Mouse (Mus musculus) right cerebral cortex, adult 2 months (tissue): ENCODE data around the gene Gm8300.
"Not testable (repeated sequence)": the region's sequence is repeated elsewhere in the genome, so short reads cannot be mapped to it uniquely, and the experiment has no call there.

Experiments used
- DNase-seq, 2 experiments: peaks; one replicate each; pipeline ENCODE4 v3.0.0; 2021 to 2022; ENCODE audit warnings: low spot score in 2 of 2

Gm8300 gene

DNA sequence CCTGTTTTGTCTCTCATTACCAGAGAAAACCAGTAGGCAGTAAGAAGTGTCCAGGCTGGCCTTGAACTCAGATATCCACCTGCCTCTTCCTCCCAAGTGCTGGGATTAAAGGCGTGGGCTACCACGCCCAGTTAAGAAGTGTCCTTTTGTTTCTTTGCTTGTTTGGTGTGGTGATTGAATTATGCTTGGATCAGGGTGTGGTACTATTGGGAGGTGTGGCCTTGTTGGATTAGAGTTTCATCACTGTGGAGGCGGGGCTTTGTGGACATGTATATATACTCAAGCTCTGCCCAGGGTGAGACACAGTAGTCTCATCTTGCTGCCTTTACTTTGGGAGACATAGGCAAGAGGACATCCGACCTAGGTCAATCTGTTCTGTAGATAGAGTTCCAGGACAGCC, at the start of gene Gm8300:
Gene Gm8300 (plus strand): TSS at position 301 of the 400 bp plus-strand sequence.
- not testable (repeated sequence) for DNase-seq

DNA sequence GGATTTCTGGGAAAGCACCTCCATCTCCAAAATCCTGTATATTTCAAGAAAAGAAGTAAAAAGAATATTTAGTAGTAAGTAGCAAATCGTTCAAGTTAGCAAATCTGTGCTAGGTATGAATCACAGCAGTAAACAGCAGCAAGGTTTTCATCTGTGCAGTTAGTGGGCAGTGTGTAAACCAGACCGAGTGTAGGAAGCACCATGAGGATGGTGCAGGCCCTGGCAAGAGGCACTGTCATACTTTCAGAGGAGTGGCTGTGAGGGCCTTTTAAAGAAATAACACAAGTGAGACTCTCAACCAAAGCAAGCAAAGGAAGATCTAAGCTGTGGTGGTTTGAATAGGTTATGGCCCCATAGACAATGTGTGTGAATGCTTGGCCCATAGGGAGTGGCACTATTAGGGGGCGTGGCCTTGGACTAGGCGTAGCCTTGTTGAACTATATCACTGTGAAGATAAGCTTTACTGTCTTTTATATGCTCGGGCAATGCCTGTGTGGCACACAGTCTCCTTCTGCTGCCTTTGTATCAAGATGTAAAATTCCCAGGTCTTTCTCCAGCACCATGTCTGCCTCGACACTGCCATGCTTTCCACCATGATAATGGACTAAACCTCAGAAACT, 49.3 kb upstream of the Gm8300 start:
- no peak for DNase-seq

DNA sequence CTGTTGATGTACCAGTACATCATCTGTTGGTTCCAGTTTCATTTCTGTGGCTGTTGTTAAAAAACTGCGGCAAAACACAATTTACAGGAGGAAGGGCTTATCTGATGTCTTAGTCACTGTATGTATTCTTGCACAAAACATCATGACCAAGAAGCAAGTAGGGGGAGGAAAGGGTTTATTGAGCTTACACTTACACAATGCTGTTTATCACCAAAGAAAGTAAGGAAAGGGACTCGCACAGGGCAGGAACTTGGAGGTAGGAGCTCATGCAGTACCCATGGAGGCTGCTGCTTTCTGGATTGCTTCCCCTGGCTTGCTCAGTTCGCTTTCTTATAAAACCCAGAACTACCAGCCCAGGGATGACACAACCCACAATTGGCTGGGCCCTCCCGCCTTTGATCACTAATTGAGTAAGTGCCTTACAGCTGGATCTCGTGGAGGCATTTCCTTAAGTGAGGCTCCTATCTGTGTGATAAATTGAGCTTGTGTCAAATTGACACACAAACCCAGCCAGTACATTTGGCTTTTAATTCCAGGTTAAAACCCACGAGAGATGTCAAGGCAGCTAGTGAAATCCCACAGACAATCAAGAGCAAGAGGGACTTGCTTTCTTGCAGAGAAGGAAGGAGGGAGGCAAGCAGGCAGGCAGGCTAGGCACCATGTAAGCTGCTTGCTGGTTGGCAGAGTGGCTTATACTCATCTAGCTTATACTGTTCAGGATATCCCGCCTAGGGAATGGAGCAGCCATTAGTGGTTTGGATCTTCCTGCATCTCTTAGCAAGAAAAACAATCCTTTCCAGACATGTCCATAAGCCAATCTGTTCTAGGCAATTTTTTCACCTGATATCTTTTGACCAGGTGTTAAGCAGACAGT, 43.6 kb upstream of the Gm8300 start:
- DNase-seq: no peak

DNA sequence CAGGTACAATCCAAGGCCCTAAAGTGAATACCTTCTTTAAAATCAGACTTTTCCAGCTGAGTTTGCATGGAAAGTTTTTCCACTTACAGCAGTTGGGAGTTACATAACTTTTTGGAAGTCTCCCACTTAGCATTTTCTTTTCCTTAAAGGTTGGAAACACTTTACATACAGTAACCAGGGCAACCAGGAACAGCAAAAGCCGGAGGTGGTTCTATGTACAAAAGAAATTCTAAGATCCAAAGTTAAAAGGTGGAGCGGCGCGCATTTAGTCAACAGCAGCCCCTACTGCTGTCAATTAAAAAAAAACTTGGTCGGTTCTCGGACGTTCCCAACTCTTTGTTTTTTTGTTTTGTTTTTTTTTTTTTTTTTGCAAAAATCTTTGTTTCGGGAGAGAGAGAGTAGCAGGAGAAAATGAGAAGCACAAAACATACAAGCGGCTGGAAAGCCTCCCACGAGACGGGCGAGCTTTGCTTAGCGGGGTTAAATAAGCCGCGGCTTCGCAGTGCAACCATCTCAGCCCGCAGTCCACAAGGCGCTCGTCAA, 42.6 kb upstream of the Gm8300 start:
- DNase-seq: peak; percentile 23 to 35

DNA sequence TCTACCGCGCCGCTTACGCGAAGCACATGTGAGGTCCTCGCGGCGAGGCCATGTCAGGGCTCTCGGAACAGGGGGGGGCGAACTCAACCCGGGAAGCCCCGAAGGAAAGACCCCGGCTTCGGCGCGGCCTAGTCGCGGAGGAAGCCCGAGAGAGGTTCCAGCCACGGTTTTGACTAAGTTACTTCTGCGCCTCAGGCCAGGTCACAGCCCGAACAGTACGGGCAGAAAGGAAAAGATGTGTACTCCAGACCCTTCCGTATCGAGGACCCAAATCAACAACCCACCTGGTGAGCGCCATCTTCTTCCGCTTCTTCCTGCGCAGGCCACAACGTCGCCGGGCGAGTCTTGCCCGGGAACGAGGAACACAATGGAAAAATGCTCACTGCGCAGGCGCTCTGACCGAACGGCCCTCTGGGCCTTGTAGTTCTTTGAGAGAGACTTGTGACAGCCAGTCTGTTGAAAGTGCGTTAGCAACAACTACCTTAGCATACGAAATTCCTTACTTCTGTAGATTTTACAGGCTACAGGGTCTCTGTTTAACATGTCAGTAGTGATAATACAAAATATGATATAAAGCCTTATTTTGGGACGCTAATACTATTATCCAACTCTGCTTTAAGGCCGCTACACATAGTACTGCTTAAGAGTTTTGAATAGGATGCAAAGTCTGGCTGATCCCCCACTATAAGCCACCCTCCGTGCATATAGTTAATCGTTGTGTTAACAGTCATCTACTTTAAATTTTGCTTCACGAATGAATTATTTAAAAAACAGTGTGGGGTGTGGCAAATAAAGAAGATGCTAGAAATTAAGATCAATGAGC, 41.9 kb upstream of the Gm8300 start, which contains the start of gene Snw1:
Gene Snw1 (minus strand): TSS at position 311 of the 823 bp plus-strand sequence.
- DNase-seq: peak; percentile 96 to 97

DNA sequence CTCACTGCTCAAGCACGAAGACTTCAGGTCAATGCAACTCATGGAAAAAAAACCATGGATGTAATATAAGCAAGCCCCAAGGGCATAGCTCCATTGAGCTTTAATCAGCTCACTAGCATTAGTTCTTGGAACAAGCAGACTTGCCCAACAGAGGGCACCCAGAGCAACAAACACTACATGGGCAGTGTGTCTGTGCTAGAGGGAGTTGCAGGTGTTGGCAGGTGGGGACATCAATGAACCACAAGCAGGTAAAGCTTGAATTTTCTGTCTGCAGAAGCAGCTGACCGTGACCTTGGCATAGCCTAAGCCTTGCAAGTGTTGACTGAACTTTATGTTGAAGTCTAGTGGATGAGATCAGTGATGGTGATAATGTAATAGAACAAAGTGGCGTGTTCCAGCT, 39.4 kb upstream of the Gm8300 start:
- no peak for DNase-seq

DNA sequence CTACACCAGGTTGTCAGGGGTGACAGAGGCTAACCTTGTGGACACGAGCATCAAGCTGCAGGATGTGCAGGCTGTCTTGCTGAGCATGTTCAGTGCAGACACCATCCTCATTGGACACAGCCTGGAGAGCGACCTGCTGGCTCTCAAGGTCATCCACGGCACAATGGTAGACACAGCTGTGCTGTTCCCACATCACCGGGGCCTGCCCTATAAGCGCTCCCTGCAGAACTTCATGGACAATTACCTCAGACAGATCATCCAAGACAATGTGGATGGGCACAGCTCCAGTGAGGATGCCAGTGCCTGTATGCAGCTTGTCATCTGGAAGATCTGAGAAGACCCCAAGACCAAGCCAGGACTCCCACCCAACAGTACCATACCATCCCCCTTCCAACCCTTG, 31.6 kb upstream of the Gm8300 start:
- DNase-seq: not testable (repeated sequence)

DNA sequence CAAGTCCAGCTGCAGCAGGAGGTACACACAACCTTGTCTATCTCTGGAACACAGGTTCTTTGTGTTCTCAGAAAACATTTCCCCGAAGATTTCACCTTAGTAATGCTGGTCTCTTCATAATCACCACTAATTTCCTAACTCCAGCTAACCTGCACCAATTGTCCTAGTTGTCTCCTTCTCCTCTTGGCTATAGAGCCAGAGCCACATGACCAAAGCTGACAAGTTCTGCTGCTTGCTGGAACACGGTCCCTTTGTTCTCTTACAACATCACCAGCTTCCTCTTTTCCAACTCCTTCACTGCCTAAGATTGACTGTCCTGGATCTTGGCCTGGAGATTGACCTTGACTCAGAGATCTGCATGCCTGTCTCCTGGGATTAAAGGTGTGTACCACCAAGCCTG, 25.4 kb upstream of the Gm8300 start:
- DNase-seq: not testable (repeated sequence)

DNA sequence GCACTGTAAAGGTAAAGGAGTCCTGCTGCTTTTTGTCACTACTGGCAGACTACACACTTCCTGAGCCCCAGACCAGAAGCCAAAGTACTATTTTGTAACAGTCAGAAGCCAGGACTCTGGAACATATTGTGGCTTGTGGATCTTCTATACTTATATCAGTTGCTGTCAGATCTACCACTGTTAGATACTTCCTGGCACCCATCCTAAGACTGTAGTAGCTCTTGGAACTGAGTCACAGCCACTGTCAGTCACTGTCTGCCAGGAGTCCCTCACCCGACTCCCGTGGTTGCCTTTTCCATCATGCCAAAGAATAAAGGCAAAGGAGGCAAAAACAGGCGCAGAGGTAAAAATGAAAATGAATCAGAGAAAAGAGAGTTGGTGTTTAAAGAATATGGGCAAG, 19.7 kb upstream of the Gm8300 start, which contains the start of gene Gm5788:
Gene Gm5788 (plus strand): TSS at position 301 of the 400 bp plus-strand sequence.
- not testable (repeated sequence) for DNase-seq

DNA sequence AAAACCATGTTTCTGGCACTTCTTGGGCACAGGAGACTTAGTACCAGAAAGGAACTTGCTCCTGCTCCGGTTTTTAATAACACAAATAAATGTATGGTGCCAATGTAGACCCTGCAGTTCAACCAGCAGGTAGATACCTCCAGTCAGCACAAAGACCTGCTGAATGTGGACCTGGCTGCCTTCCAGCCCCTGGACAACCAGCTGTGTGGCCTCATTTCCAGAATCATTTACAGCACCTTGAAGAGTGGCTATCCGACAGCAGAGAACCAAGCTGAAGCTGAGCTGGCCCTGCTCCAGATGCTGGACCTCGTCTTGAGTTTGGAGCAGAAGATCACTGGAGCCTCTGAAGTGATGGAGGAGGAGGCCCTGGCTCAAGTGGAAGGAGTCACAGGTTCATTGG, 5.5 kb downstream of the Gm8300 start:
- DNase-seq: not testable (repeated sequence)

DNA sequence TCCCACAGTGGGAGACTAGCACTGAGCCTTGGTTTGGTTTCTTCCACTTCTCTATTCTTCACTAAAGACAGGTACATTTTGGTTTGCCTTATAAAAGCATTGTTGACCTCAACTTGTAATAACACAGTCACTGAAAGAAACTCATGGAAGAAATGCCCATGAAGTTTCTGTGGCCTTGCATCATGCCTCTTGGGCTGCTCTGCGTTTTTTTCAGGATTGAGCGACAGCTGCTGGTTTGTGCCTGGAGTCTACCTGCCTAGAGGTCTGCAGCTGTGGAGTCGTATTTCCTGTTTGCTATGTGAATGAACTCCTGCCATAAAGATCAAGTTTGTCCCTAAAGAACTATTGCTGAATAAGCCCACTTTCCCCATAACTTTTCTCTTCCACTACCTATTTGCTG, 29.8 kb downstream of the Gm8300 start:
- DNase-seq: no peak

DNA sequence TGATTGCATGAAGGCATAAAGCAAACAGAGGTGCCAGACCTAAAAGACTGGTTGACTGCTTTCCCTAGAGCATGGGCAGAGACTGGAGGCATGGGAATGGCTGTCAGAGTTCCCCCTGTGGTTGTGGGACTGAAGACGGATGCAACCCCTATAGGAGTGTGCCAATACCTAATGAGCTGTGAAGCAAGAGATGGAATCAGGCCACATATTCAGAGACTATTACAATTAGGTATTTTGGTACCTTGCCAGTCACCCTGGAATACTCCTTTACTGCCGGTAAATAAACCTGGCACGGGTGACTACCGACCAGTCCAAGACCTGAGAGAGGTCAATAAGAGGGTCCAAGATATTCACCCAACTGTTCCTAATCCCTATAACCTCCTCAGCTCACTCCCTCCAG, 36.5 kb downstream of the Gm8300 start:
- DNase-seq: not testable (repeated sequence)
